Mouse (Mus musculus) erythroid progenitor cell, adult 5-6 weeks (primary cell): ENCODE measurements around the gene Vat1l. TPM values are rescaled to one million over a fixed set of nuclear protein-coding genes. Genes with fewer than 3 reads are reported as not detected.

Experiments
- ATAC-seq: replicated peaks from 2 replicates; pipeline ENCODE4 v1.8.0; 2016; ENCODE audit warnings: moderate number of reproducible peaks, mild to moderate bottlenecking, moderate TSS enrichment, inconsistent platforms; ENCODE audit not compliant: poor library complexity, low FRiP score, severe bottlenecking
- total RNA-seq, 2 experiments: library from RNA; stranded (forward) in 1 of 2; stranded (reverse) in 1 of 2; fragments of 150-400 nt in 1 of 2; fragments of 186-747, 209-891 nt in 1 of 2; gene quantifications; 2 replicates each; pipeline versions ENCODE4 v1.2.3 to v1.2.4; 2015 to 2017; ENCODE audit warnings: low replicate concordance in 2 of 2

The Vat1l gene
- total RNA-seq, 2 experiments from 2014 or later: not detected

DNA sequence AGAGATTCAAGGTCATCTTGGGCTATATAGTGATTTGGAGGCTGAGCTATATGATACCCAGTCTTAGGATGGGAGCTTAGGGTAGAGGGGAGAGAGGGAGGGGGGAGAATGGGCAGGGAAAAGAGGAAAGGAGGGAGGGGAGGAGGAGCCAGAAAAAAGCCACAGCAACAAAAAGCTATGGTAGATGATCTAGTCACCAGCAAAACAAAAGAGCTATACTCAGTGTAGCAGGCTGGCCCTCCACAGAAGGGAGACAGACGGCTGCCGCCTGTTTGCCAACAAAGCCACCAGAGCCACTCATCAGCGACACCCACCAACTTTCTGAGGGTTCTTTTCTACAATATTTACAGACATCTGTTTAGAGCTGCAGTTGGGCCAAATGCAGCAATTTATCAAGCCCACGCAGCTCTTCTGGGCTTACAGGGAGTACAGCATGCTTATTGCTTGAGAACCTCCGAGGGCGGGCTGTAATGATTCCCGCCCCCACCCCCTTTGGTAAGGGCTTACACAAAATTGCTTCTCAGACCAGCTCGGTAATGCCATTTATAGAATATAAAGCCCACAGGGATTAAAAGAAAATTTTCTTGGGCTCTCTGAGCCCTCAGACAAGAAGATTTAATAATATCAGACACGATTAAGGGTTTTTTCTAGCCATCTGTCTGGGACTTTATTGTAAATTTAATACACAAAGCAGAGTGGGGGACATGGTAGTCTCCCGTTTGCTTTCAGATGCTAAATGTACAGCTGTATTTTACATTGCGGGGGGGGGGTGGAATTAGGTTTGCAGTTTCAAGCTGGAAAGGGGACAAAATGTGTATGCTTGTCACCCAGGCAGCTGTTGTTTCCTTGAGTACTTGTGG, 89.7 kb downstream of the Vat1l start:
- ATAC-seq: no peak

GRCm38 (mm10) chr8:114295749-114296067, 90.3 kb downstream of the Vat1l start:
- no peak for ATAC-seq

- ATAC-seq: no peak
These were observed 92.8 kb downstream of the Vat1l start for GRCm38 (mm10) chr8:114298253-114298652.

GRCm38 (mm10) chr8:114300072-114300471, 94.7 kb downstream of the Vat1l start:
- ATAC-seq: no peak

- no peak for ATAC-seq
These were observed 100.9 kb downstream of the Vat1l start for GRCm38 (mm10) chr8:114306296-114306695.

GRCm38 (mm10) chr8:114314669-114315325, 109.4 kb downstream of the Vat1l start:
- ATAC-seq: no peak

- ATAC-seq: no peak
These were observed 112.7 kb downstream of the Vat1l start for GRCm38 (mm10) chr8:114318161-114318560.

DNA sequence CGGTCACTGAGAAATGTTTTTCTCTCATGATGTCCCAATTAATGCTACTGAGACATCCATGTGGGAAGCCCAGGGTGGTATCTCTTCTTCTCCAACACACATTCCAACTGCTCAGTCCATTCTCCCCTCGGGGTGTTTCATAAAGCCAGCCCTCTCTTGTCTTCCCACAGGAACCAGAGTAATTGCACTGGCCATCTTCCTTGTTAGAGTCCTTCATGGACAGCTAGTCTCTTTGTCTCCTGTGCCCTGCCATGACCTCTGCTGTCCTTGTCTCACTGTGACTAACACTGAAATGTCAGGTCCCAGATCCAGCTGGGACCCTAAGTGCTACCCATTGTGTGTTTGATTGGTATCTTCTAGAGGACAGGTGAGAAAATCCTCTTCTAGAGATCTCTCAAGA, 116.7 kb downstream of the Vat1l start:
- ATAC-seq: no peak

DNA sequence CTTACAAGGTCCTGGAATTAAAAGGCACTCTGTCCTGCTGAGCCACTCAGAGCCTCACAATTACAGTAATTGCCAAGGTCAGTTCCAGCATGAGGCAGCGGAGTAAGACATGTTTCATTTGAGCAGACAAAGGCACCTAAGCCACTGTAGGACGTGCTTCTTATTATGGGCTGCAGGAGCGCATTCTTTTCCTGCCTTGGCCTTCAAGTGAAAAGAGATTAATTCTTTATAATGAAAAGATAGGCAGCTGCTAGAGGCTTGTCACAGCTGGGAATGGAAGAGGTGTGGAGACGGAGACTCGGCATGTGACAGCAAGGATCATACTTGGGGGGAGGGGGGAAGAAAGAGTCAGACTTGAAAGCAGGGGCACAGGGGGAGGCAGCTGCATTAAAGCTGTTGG, 126.5 kb downstream of the Vat1l start:
- ATAC-seq: no peak

- no peak for ATAC-seq
These were observed 127.5 kb downstream of the Vat1l start for GRCm38 (mm10) chr8:114332949-114333348.

GRCm38 (mm10) chr8:114335721-114336120, 130.3 kb downstream of the Vat1l start:
- ATAC-seq: no peak

- ATAC-seq: no peak
These were observed 136.9 kb downstream of the Vat1l start for GRCm38 (mm10) chr8:114342276-114342675.

DNA sequence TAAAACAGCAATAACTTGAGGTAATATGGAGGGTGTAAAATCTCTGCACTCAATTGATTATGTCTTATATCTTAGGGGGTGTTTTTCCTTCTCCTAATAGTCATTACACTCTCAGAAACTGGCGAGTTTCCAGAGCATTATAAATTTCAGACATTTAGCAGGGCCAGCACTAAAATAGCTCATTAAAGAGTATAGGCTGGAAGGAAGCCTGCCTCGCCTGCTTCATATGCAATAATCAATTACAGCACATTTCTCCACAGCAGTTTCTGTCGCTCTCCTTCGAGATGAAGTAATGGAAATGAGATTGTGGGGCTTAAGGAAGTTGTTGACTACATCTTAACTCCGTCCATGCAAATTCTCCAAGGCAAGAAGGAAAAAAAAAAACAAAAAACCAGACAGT, 139.4 kb downstream of the Vat1l start:
- no peak for ATAC-seq

- no peak for ATAC-seq
These were observed 140.6 kb downstream of the Vat1l start for GRCm38 (mm10) chr8:114346045-114346444.

GRCm38 (mm10) chr8:114351643-114352427, 146.4 kb downstream of the Vat1l start:
- no peak for ATAC-seq

DNA sequence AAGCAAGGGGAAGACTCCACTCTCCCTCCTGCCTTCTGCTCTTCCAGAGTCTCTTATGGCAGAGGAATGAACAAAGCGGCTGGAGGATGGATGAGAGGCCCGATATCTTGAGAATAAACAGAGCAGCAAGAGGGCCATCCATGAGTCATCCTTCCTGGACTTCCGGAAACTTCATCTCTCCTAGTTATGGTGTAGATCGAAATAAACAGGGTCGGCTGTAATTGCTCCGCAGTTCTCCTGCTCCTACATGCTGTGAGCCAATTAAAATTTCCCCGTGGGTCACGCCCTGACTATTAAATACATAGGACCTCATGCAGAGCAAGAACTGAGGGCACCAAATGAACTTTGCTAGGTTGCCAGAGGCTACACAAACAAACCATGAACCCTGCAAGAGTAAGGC, 155.1 kb downstream of the Vat1l start:
- ATAC-seq: no peak

DNA sequence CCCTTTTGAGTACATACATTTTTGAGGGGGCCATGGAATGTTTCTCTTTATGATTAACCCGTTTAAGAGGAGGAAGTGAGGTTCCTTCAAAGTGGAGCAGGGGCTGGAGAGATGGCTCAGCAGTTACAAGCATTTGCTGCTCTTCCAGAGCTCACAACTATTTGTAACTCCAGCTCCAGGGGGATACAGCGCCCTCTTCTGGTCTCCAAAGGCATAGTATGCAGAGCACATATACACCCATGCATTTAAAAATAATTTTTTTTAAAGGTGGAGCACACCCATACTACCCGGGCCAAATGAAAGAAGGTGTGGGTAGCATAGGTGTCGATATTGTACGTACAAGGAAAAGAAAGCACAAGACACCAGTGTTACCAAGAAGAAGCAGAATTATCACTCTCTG, 157.8 kb downstream of the Vat1l start:
- ATAC-seq: no peak

DNA sequence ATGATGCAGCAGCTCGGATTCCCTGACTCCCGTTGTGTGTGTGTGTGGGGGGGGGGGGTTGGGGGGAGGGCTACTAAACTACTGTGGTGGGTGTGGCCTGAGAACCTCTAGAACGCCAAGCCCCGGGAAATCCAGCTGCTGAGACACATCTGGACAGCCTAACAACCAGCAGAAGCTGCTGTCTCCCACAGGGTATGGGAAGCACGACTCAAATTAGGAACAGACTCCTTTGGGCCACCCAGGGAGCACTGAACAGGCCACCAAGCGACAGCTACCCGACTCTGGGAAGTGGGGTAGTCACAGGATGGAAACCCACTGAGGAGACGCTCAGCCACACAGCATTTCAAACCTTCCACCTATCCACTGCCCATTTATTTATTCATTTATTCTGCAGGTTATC, 158.2 kb downstream of the Vat1l start:
- ATAC-seq: no peak

- ATAC-seq: no peak
These were observed 163.9 kb downstream of the Vat1l start for GRCm38 (mm10) chr8:114369038-114369976.

- ATAC-seq: no peak
These were observed 169.0 kb downstream of the Vat1l start for GRCm38 (mm10) chr8:114374390-114374789.
